Mouse (Mus musculus) hematopoietic stem cell, adult 5-6 weeks (primary cell): Measurements from ENCODE around the gene Dgkh. TPM values are rescaled to one million over a fixed set of nuclear protein-coding genes. Genes with fewer than 3 reads are reported as not detected.
"Not testable (repeated sequence)": the region's sequence is repeated elsewhere in the genome, so short reads cannot be mapped to it uniquely, and the experiment has no call there.

Experiments
- ATAC-seq, 2 experiments: fragments of 125-278 bp in 1 of 2; replicated peaks in 1 of 2; 2 replicates each; pipeline ENCODE4 v1.8.0; 2016 to 2017; ENCODE audit warnings: inconsistent platforms in 2 of 2, mild to moderate bottlenecking in 2 of 2, moderate number of reproducible peaks in 2 of 2, low read depth in 1 of 2, moderate TSS enrichment in 1 of 2; ENCODE audit not compliant: low FRiP score in 2 of 2, poor library complexity in 2 of 2, severe bottlenecking in 2 of 2, insufficient read depth in 1 of 2, low TSS enrichment in 1 of 2
- total RNA-seq: library from RNA; stranded (forward); fragments of 172-1452, 232-1000 nt; gene quantifications from 2 replicates; pipeline ENCODE4 v1.2.3, GENCODE M21; 2017

Gene Dgkh
- 1.9 and 2.3 TPM in 2 replicates for total RNA-seq

- peak; percentile 32 to 84; a peak in 2 of 4 replicates for ATAC-seq
Observed at GRCm38 (mm10) chr14:78732617-78733312, at the start of gene Dgkh. Gene Dgkh (minus strand): TSS chr14:78732776.

GRCm38 (mm10) chr14:78777215-78777614 lies 44.6 kb upstream of the Dgkh start:
- ATAC-seq, result no peak

GRCm38 (mm10) chr14:78776659-78777058 lies 44.1 kb upstream of the Dgkh start:
- ATAC-seq, result no peak

- no peak for ATAC-seq
Observed at GRCm38 (mm10) chr14:78775699-78776098, 43.1 kb upstream of the Dgkh start.

- no peak for ATAC-seq
Observed at GRCm38 (mm10) chr14:78775226-78775625, 42.6 kb upstream of the Dgkh start.

- ATAC-seq, result no peak
Observed at GRCm38 (mm10) chr14:78770457-78770856, 37.9 kb upstream of the Dgkh start.

- no peak for ATAC-seq
Observed at GRCm38 (mm10) chr14:78761064-78761463, 28.5 kb upstream of the Dgkh start.

- no peak for ATAC-seq
Observed at GRCm38 (mm10) chr14:78759491-78759890, 26.9 kb upstream of the Dgkh start.

- no peak for ATAC-seq
Observed at GRCm38 (mm10) chr14:78755316-78755715, 22.7 kb upstream of the Dgkh start.

GRCm38 (mm10) chr14:78748692-78749091 lies 16.1 kb upstream of the Dgkh start:
- ATAC-seq, result no peak

GRCm38 (mm10) chr14:78747969-78748651 lies 15.5 kb upstream of the Dgkh start:
- 0 out of 4 replicates have a peak, but pooled peaks of 1 of the 2 experiments have one; percentile 39 for ATAC-seq

- ATAC-seq, result no peak
Observed at GRCm38 (mm10) chr14:78747454-78747853, 14.9 kb upstream of the Dgkh start.

- ATAC-seq, result no peak
Observed at GRCm38 (mm10) chr14:78734605-78735004, 2.0 kb upstream of the Dgkh start.

GRCm38 (mm10) chr14:78734203-78734602 lies 1.6 kb upstream of the Dgkh start:
- not testable (repeated sequence) for ATAC-seq

GRCm38 (mm10) chr14:78733366-78734076 lies 945 bp upstream of the Dgkh start:
- ATAC-seq, result no peak

- ATAC-seq, result no peak; a peak in 1 of 4 replicates
Observed at GRCm38 (mm10) chr14:78731852-78732616, 542 bp downstream of the Dgkh start.

- no peak for ATAC-seq
Observed at GRCm38 (mm10) chr14:78731240-78731639, 1.3 kb downstream of the Dgkh start.
